Mouse (Mus musculus): ENCODE data around the gene Skida1. TPM values are rescaled to one million over a fixed set of nuclear protein-coding genes. Genes with fewer than 3 reads are reported as not detected.
"Not testable (repeated sequence)": the region's sequence is repeated elsewhere in the genome, so short reads cannot be mapped to it uniquely, and the experiment has no call there.

Skida1 gene
- 0.23 and 0.37 TPM in 2 replicates for total RNA-seq (2017)

DNA sequence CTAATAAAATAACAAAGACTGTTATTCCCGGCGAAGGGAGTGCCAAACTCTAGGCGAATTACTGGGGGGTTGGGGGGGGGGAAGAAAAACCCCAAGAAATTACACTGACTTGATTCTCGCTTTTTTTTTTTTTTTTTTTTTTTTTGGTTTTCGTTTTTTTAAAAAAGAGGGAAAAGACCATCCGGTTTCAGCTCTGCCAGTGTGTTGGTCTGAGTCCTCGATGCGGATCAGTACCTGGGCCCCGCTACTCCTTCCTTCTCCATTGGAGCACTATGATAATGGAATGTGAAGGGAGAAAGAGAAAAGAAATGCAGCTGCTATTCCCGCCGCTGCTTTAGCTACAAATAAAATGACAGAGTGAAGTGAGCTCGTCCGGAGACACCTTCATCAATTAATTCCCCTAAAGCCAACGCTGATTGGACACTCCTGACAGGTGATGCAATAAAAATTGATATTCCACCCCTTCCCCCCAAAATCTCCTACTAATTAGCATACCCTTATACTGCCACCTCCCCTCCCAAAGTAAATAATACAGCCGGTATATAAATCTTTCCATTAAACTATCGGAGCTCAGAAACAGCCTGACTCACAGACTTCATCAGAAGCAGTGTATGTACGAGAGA, at the start of gene Skida1:
Gene Skida1, minus strand, starts transcription at position 599 of the 623 bp plus-strand sequence.
- ATAC-seq (ENCODE audit: extremely low read depth, insufficient number of reproducible peaks, low FRiP score, poor library complexity, severe bottlenecking): no peak

DNA sequence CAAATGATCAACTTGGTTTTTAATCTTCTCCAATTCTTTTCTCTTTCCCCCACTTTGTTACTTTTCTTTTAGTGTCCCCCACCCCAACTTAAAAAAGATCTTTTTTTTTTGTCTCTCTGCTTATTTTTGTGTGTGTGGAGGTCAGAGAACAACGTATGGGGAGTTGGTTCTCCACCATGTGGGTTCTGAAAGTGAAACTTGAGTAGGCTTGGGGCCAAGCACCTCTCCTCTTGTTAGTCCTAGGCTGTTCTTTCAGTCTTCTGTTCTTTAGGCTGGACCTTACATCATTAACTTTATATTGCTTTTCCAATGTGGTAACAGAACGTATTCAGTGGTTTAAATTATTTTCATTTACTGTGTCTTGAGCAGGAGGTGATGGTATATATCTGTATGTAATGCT, 47.0 kb upstream of the Skida1 start:
- no peak for ATAC-seq (ENCODE audit: extremely low read depth, insufficient number of reproducible peaks, low FRiP score, poor library complexity, severe bottlenecking)

DNA sequence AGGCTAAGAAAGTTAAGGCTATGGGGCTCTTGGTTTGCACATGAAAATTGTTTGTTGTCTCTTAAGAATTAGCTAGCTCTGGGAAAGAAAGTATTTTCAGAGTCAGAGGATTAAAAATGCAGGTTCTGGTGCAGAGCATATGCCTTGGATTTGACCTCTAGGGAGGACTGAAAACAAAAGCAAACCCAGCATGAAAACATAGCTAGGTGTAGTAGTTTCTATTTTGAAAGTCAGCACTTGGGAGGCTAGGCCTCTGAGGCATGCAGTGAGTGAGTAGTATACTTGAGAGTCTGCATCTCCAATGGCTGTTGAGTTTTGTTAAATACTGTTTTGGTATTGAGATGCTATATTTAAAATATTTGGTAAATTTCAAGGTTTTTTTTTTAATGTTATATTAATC, 45.5 kb upstream of the Skida1 start:
- no peak for ATAC-seq (ENCODE audit: extremely low read depth, insufficient number of reproducible peaks, low FRiP score, poor library complexity, severe bottlenecking)

DNA sequence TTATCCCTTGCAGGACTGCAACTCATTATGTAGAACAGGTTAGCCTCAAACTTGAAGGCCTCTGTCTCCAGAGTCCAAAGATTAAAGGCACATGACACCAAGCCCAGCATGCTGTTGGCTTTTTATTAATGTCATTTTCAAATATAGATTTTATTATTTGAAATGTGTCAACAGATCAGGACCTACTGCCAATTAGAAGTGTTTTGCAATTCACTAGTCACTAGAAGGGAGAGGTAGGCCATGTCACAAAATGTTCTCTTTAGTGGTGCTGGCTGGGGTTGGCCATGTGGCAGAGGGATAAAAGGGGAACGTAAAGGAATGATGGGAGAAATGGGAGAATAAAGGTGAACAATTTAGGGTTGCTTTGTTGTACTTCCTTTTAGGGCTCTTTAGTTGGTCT, 45.0 kb upstream of the Skida1 start:
- no peak for ATAC-seq (ENCODE audit: extremely low read depth, insufficient number of reproducible peaks, low FRiP score, poor library complexity, severe bottlenecking)

DNA sequence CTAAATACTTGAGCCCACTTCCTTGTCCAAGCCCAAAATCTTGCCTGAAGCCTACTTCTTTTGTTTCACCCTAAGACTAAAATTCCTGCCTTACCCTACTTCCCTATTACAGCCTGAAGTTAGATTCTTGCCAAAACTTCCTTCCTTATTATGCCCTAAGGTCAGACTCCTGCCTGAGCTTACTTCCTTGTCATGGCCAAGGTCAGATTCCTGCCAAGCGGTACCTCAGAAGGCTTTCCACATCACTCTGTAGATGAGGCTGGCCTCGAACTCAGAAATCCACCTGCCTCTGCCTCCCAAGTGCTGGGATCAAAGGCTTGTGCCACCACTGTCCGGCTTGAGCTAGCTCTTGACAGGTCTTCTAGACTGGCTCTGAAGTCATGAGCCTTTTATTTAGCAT, 38.8 kb upstream of the Skida1 start:
- not testable (repeated sequence) for ATAC-seq (ENCODE audit: extremely low read depth, insufficient number of reproducible peaks, low FRiP score, poor library complexity, severe bottlenecking)

DNA sequence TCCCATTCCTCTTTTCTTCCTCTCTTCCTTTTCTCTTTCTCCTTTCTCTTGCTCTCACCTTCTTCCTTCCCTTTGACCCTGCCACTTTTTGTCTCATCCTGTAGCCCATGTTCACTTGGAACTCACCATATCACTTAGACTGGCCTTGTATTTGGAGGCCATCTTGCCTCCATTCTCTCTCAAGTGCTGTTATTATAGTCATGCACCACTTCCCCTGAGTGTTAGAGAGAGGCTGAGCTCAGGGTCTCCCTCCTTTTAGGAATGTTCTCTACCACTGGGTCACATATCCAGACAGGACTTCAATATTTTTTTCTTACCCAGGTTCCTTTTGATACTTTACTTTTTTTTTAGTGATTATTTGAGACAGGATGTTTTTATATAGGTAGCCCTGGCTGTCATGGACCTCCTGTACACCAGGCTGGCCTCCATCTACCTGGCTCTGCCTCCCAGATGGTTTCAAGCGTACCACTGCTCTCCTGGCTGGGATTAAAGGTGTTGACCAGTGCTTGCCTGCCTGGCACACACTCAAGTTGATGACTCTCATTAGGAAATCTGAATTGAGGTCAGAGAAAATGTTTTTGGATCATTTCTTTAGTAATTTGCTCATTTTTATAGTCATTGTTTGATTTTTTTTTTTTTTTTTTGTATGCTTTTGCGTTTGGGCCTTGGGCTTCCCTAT, 31.5 kb upstream of the Skida1 start:
- ATAC-seq (ENCODE audit: extremely low read depth, insufficient number of reproducible peaks, low FRiP score, poor library complexity, severe bottlenecking): no peak

DNA sequence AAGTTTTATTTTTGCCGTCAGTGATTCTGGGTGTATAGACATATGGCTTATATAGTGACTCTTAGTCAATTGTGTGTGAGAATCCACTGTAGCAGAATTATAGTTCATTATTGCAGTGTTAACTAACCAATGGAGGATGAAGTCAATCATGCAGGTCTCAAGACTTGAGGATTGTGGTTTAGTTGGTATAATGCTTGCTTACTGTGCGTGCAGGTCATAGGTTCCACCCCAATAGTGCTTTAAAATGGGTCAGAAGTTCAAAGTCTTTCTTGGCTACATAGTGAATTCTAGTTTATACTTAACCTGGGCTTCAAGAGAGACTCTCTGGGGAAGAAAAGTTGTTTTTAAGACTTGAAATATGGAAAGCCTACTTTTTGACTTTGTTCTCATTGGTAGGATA, 23.1 kb upstream of the Skida1 start:
- no peak for ATAC-seq (ENCODE audit: extremely low read depth, insufficient number of reproducible peaks, low FRiP score, poor library complexity, severe bottlenecking)

DNA sequence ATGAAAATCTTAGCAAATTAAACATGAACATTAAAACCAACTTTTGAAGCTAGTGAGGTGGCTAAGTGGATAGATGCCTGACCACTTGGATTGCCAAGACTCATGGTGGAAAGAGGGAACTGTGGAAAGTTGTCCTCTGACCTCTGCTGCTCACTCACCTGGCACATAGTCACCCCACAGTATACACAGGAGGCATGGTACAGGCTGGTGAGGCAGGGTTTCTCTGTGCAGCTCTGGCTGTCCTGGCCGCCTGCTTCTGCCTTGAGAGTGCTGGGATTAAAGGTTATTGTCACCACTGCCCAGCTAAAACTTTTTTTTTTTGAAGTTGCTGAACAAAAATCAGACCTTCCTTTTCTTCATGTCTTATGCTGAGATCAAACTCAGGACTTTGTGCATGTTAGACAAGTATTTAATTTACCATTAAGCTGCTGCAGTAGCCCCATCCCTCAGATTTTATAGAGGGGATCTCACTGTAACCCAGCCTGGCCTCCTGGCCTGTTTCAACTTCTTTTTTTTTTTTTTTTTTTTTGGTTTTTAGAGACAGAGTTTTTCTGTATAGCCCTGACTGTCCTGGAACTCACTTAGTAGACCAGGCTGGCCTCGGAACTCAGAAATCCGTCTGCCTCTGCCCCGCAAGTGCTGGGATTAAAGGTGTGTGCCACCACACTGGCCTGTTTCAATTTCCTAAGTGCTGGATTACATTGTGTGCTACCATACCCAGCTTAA, 19.4 kb upstream of the Skida1 start:
- ATAC-seq (ENCODE audit: extremely low read depth, insufficient number of reproducible peaks, low FRiP score, poor library complexity, severe bottlenecking): no peak

DNA sequence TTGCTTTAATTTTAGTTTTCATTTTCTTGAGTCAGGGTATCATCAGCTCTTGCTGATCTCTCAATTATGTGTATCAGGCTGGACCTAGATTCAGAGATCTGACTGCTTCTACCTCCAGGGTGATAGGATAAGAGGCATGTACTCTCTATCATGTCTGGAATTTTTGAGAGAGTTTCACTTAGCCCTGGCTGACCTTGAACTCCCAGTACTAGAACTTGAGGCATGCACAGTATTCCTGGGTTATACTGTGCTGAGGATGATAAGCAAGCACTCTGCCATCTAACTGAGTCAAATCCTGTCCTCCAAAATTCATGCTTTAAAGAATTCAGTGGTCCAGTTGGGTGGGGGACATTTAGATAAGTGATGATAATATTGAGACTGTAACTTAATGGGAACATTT, 17.6 kb upstream of the Skida1 start:
- ATAC-seq (ENCODE audit: extremely low read depth, insufficient number of reproducible peaks, low FRiP score, poor library complexity, severe bottlenecking): no peak

DNA sequence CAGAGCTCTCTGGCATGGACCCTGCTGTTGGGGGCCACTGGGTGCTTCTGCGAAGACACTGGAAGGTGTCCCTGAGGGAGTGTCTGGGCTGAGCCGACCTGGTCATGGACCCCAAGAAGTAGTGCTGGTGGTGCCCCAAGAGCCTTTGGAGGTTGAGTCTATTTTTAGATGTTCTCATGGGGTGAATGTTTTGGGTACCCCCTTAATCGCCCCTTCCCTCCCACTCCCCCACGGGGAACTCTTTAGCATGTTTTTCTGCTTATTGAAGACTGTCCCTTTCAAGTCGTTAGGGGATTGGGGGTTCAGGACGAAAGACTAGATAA, 16.8 kb upstream of the Skida1 start:
- no peak for ATAC-seq (ENCODE audit: extremely low read depth, insufficient number of reproducible peaks, low FRiP score, poor library complexity, severe bottlenecking)

DNA sequence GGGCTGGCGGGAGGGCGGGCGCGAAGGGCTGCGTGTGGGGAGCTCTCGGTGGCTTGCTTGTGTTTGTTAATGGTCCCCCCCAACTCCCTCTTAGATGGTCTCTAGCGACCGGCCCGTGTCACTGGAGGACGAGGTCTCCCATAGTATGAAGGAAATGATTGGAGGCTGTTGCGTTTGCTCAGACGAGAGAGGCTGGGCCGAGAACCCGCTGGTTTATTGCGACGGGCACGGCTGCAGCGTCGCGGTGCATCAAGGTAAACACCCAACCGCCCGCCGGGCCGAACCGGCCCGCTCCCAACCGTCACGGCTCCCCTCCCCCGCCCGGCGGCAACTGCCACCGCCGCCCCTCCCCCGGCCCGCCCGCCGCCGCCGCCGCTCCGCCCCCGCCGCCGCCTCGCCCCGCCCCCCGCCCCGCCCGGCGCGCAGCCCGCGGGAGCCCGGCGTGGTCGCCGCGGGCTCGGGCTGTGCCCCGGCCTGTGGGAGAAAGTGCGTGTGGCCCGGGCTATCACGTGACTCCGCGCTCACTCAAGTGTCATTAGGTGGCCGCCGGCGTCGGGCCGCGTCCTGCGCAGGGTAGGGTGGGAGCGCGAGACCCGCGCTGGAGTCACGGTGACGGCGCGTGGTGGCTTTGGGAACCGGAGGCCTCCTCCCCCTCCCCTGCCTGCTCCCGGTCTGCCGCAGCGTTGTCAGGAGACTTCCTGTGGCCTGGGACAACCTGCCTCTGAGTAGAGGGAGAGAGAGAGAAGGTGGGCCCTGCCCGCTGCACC, 16.3 kb upstream of the Skida1 start:
- peak; percentile 16; the same call in 1 of the 2 replicates for ATAC-seq (ENCODE audit: extremely low read depth, insufficient number of reproducible peaks, low FRiP score, poor library complexity, severe bottlenecking)

DNA sequence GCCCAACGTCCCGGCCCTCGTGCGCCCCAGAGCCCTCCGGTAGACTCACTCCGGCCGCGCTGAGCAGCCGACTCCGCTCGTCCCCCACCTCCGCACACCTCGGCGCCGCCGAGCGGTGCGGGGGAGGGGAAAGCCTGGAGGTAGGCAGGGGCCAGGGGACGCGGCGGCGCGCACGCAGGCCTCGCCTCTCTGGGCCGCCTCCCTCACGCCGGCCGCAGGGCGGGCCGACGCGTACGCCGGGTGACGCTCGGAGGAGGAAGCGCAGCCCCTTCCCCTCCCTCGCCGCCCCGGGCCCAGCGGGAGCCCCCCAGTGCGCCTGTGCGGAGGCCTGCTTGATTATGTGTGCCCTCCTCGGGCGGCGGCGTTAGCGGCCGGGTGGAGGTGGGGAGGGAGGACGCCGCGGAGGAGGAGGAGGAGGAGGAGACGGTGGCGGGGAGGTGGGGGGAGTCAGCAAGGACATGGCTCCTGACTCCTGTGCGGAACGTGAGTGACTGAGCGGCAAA, 15.6 kb upstream of the Skida1 start:
- ATAC-seq (ENCODE audit: extremely low read depth, insufficient number of reproducible peaks, low FRiP score, poor library complexity, severe bottlenecking): peak; percentile 73

DNA sequence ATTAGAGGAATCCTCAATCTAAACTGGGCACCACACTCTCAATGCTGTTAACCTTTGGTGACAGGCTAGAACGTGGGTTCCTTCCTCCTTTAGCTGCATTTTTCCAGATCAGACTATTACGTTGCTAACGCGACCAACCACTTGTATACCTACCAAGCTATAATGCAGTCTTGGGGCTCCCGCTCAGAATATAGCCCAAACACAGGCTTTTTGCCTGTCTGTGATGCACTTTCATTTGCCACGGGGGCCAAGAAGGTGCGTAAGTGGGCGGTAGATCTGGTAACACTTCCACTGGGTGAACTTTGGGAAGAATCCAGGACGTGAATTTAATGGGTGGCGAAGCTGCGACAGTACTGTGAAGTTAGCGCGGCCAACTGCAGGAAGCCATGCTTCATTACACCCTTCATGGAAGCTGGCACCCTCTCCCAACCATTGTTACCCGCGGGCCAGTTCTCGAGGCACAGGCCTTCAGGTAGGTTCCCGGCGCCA, 15.0 kb upstream of the Skida1 start:
- ATAC-seq (ENCODE audit: extremely low read depth, insufficient number of reproducible peaks, low FRiP score, poor library complexity, severe bottlenecking): peak; percentile 32; the same call in 1 of the 2 replicates

DNA sequence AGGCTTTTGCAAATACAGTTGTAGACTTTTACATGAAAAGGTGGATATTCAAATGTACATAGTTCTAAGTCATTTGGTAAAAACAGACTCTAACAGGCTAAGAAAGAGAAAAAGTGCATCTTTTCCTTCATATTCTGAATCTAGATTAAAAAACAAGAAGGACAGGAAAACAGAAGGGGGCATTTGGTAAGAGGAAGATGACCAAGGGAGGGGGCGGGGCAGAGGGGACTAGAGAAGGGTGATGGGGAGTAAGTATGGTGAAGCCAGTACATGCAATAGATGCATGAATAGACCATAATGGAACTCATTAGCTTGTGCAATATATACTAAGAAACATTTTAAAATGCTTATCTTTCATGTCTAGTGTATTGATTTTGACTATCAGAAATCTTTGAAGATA, 11.5 kb upstream of the Skida1 start:
- ATAC-seq (ENCODE audit: extremely low read depth, insufficient number of reproducible peaks, low FRiP score, poor library complexity, severe bottlenecking): no peak

DNA sequence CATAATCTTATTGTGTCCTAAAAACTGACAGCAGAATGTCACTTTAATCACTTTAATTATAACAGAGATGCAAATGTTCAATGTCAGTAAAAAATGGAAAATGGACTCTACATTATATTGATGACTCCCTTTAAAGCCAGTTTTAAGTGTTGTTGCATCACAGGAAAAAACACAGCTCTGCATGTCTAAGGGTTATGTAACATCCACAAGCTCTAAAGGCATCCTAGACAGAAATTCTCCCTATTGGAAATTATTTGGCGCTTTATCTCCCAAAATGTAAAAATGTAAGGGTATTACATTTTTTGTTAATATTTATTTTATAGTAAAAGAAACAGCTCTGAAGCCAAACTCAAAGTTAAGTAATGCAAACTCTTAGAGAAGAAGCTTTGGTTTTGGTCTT, 11.0 kb upstream of the Skida1 start:
- ATAC-seq (ENCODE audit: extremely low read depth, insufficient number of reproducible peaks, low FRiP score, poor library complexity, severe bottlenecking): no peak

DNA sequence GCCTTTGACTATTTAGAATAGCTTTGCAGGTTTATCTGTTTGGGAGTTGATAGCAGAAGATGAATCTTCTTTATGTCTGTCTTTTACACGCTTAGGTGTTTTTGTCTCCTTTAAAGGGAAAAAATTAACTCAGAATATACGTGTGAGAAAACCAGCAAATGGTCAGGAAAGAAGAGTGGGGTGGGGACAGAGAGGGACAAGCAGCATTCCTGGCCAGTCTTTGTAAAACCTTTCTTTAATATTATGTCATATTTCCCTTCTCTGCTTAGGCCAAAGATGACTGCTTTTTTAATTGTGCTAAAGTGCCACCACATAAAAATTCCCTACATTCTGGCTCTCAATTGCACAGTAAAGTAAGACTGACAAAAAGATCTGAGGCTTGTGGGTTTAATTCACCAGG, 10.2 kb upstream of the Skida1 start:
- ATAC-seq (ENCODE audit: extremely low read depth, insufficient number of reproducible peaks, low FRiP score, poor library complexity, severe bottlenecking): no peak

DNA sequence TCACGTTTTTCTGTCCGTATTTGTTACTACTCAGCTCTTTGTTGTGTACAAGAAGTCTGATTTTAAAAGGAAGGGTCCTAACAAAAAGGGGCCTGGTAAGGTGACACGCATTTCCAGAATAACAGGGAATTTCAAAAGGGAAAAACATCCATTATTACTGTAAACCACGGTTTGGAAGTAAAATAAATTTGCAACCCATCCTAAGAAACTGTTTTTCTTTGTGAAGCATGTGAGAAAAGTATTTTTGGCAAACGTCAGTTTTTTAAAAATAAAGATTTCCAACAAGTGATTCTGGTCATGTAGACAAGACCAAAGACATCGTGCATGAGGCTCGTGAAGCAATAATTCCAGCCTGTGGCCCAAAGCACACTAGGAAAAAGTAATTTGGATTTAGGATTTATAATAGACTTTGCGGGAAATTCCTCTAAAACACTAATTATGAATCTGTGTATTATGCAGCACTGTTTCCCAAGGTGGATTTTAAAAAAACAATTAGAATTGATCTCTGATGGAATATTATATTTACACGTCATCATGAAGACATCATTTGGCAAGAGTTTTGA, 9.4 kb upstream of the Skida1 start:
- ATAC-seq (ENCODE audit: extremely low read depth, insufficient number of reproducible peaks, low FRiP score, poor library complexity, severe bottlenecking): no peak

DNA sequence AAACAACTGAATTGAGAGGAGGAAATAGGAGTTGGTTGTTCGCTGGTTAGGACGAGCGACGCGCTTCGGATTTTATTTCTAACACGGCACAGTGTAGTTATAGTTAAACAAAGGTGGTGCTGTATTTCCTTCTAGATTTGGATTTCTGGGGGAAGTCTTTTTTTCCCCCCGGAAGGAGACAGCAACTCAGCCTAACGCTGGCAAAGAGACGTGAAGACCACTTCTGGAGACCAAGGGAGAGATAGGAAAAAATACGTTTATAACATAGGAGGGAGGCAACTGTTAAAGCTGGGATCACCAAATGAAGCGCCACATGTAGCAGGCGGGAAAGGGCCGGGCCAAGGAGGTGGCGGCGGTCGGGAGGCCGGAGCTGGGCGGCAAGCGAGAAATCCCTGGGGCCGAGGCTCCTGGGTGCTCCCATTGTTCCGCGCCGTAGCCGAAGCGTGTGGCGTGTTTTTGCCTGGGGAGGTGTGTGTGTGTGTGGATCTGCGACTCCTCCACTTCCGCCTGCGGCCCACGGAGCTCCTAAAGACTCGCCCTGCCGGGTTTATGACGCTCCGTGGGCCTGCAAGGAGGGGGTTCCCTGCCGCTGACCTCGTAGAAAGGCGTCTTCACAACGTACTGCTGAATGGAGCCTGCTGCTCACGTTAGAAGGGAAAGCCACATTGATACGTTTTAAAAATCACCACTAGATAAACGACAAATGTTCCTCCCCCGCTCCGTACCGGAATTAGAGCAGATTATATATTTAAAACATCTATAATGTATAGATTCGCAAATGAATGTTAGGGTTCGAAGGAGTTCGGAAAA, 8.7 kb upstream of the Skida1 start:
- ATAC-seq (ENCODE audit: extremely low read depth, insufficient number of reproducible peaks, low FRiP score, poor library complexity, severe bottlenecking): peak; percentile 42; the same call in 1 of the 2 replicates
